Mouse (Mus musculus) left cerebral cortex, postnatal 25 days (tissue): ENCODE measurements around the gene Zfp385a. TPM values are rescaled to one million over a fixed set of nuclear protein-coding genes. Genes with fewer than 3 reads are reported as not detected.
A peak's percentile ranks its signal among the peaks of the same experiment; 100 is the strongest.
"Not testable (repeated sequence)": the region's sequence is repeated elsewhere in the genome, so short reads cannot be mapped to it uniquely, and the experiment has no call there.

Experiments used
- DNase-seq, 2 experiments: peaks; one replicate each; pipeline ENCODE4 v3.0.0; 2022; ENCODE audit warnings: low spot score in 2 of 2, mixed read lengths in 1 of 2
- intact Hi-C: fragments of 180-260 bp; cut with DNase I; formaldehyde crosslinking; loops from one replicate; pipeline ENCODE4 v1.15.1; 2025
- microRNA-seq, 2 experiments: library from miRNA; unstranded; fragments of <30 nt; microRNA quantifications; one replicate each; pipeline ENCODE4 v1.2.0; 2022
- total RNA-seq, 2 experiments: library from RNA; stranded (reverse); gene quantifications; 2 replicates each; pipeline ENCODE4 v1.2.3; 2021

The Zfp385a gene
- total RNA-seq, 2 experiments from 2014 or later, result 62.4 to 64.8 TPM

DNA sequence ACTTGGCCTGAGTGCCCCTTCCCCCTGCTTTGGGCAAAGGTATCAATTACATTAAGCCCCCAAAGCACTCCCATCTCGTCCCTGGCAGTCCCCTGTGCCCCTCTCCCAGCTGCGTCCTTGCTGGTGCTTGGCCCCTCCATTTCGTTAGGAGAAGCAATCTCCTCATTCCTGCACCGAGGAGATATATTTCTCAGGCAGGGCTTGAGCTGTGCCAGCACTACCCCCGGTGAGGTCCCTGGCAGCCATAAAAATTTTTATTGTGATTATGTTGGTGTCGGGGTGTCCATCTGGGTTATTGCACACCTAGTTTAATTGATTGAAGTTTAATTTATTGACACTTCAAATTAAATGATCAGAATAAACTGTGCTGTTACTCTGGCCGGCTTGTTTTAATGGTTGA is 61.9 kb downstream of the Zfp385a start:
- intact Hi-C loops, result no loop called here
- no peak for DNase-seq

DNA sequence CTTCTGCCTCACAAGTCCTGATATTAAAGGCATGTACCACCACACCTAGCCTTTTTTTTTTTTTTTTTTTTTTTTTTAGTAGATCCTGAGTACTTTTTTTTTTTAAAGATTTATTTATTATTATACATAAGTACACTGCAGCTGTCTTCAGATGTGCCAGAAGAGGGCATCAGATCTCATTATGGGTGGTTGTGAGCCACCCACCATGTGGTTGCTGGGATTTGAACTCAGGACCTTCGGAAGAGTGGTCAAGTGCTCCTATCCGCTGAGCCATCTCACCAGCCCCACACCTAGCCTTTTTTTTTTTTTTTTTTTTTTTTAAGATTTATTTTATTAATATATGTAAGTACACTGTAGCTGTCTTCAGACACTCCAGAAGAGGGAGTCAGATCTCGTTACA is 64.0 kb downstream of the Zfp385a start:
- DNase-seq, intact Hi-C loops: not testable (repeated sequence)

DNA sequence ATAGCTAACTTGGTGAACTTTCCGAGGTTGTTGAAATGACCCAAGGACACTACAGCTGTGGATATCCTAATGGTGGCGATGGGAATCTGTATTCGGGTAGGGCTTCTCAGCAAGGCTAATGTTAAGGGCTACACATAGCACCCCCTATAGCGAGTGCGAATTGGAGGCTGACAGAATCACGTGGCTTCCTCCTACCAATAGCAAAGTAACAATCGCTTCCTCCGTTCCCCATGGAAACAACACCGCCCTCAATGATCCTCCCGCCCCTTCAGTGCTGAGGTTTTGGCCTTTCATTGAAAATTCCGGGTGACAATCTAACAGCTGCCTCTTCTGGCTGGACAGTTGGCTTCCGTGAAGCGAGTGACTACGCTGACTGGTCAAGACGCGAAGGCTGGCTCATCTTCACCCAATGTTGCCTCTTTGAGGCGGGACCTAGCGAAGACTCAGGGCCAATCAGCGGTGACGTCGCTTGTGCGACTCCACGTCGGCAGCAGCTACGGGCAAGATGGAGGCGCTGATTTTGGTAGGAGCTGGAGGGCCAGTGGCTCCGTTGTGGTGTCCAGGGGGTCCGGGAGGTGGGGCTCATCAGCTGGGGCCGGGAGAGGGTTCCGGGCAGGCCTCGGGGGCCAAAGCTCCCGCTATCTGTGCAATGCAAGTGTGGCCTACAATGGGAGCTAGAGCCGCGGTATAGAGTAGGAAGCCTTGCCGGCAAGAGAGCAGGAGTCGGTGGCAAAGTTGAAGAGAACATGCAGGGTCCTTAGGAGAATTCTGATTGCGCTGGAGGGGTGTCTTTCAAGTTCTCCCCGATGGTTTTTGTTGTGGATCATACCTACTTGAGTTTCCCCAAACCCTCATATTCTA is 67.2 kb downstream of the Zfp385a start, which contains the start of gene Copz1:
Gene Copz1, plus strand, starts transcription at position 296 of the 861 bp plus-strand sequence.
- DNase-seq, result peak; percentile 97 to 100
- intact Hi-C loops, result loop anchor here (1.0 kb wide), 1 partner anchor 32 kb away; the partner anchor contains the start of gene Hnrnpa1

DNA sequence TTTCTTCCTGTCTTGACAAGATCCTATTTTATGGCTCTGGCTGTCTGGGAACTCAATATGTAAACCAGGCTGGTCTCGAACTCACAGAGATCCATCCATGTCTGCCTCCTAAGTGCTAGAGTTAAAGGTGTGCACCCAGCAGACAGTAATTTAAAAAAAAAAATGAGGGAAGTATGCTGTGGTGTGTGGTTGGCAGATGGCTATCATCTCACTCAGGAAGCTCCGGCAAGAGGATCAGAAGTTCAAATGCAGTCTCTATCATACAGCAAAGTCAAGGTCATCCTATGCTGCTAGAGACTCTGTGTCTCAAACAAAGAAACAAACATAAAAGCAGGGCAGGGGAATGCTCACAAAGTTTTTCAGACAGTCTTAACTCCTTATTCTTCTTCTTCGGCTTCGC is 71.0 kb downstream of the Zfp385a start:
- DNase-seq, result no peak
- intact Hi-C loops, result no loop called here

GRCm38 (mm10) chr15:103264794-103265193 is 75.1 kb downstream of the Zfp385a start:
- intact Hi-C loops, result no loop called here

More at GRCm38 (mm10) chr15:103264794-103265193, 75.1 kb downstream of the Zfp385a start:
- no peak for DNase-seq

Small RNA genes within 50 kb of the gene (microRNA-seq; reads per million reads assigned to microRNA genes)
- gene Mir148b, result 88.0 to 188 reads per million in 2 experiments
- gene Mir6963, result 0 reads per million in 2 experiments

Other genes starting within 250 kb of the Zfp385a start
- 10 to 100 TPM; 19.2 to 20.9 TPM for gene Smug1, start 173.0 kb downstream of the Zfp385a start, total RNA-seq
- 100 to 1,000 TPM; 173 to 187 TPM for gene Cbx5, start 100.3 kb downstream of the Zfp385a start, total RNA-seq
- gene Hnrnpa1, start 99.7 kb downstream of the Zfp385a start, total RNA-seq, result 100 to 1,000 TPM; 218 to 219 TPM
- gene Nfe2, start 81.7 kb downstream of the Zfp385a start, total RNA-seq, result not detected
- gene Copz1, start 67.4 kb downstream of the Zfp385a start, total RNA-seq, result 100 to 1,000 TPM; 101 to 102 TPM
- under 1 TPM; 0.69 to 0.94 TPM for gene Gpr84, start 29.5 kb downstream of the Zfp385a start, total RNA-seq
- gene Itga5, start 26.7 kb upstream of the Zfp385a start, total RNA-seq, result 1 to 10 TPM; 2.3 to 5.4 TPM
- gene Gtsf1, start 90.4 kb upstream of the Zfp385a start, total RNA-seq, result under 1 TPM in 1 of 2 experiments, not detected in 1; 0.73 TPM
- gene Gtsf2, start 108.4 kb upstream of the Zfp385a start, total RNA-seq, result not detected
- 10 to 100 TPM; 10.6 to 11.5 TPM for gene Nckap1l, start 113.7 kb upstream of the Zfp385a start, total RNA-seq
- gene Pde1b, start 162.9 kb upstream of the Zfp385a start, total RNA-seq, result 100 to 1,000 TPM; 124 to 227 TPM
- 100 to 1,000 TPM; 155 to 157 TPM for gene Ppp1r1a, start 197.9 kb upstream of the Zfp385a start, total RNA-seq
- not detected for gene Glycam1, start 225.0 kb upstream of the Zfp385a start, total RNA-seq